Mouse (Mus musculus): ENCODE results near the gene Itih2.

GRCm38 (mm10) chr2:10047758-10048436 lies 83.3 kb downstream of the Itih2 start:
- TF ChIP-seq POLR2A (IDR thresholded peaks at IDR 0.05; ENCODE audit: insufficient read length, low read depth), result no peak
- TF ChIP-seq CEBPB (IDR thresholded peaks at IDR 0.05; ENCODE audit: insufficient read depth, poor library complexity, severe bottlenecking), result no peak
- no peak for TF ChIP-seq USF1 (IDR thresholded peaks at IDR 0.05; ENCODE audit: low read depth)
- TF ChIP-seq MYOD1 (IDR thresholded peaks at IDR 0.05; ENCODE audit: control insufficient read depth in 1 of 3, insufficient read length in 2 of 3, low read depth in 2 of 3), result no peak
- TF ChIP-seq MYOG (IDR thresholded peaks at IDR 0.05; ENCODE audit: control insufficient read depth in 1 of 3, insufficient read depth in 1 of 3, insufficient read length in 2 of 3, low read depth in 2 of 3), result no peak
- no peak for TF ChIP-seq POLR2AphosphoS2 (IDR thresholded peaks at IDR 0.05; ENCODE audit: insufficient read length, low read depth)
- TF ChIP-seq E2F4 (IDR thresholded peaks at IDR 0.05; ENCODE audit: insufficient read depth), result no peak
- no peak for TF ChIP-seq MAX (IDR thresholded peaks at IDR 0.05; ENCODE audit: low read depth)
- TF ChIP-seq REST (IDR thresholded peaks at IDR 0.05; ENCODE audit: insufficient read depth, insufficient read length), result no peak
- no peak for TF ChIP-seq SRF (IDR thresholded peaks at IDR 0.05; ENCODE audit: control insufficient read depth, insufficient read length, low read depth)
- TF ChIP-seq TCF3 (IDR thresholded peaks at IDR 0.05; ENCODE audit: insufficient read length, low read depth), result no peak
- no peak for TF ChIP-seq TCF12 (IDR thresholded peaks at IDR 0.05; ENCODE audit: insufficient read depth, poor library complexity, severe bottlenecking)

All from myocyte (in vitro differentiated cells).